Mouse (Mus musculus) lung, postnatal 25 days (tissue): ENCODE measurements around the gene Capn8.
"Not testable (repeated sequence)": the region's sequence is repeated elsewhere in the genome, so short reads cannot be mapped to it uniquely, and the experiment has no call there.

Experiments
- DNase-seq: peaks from one replicate; pipeline ENCODE4 v3.0.0; 2022; ENCODE audit warnings: low spot score

Capn8 gene

DNA sequence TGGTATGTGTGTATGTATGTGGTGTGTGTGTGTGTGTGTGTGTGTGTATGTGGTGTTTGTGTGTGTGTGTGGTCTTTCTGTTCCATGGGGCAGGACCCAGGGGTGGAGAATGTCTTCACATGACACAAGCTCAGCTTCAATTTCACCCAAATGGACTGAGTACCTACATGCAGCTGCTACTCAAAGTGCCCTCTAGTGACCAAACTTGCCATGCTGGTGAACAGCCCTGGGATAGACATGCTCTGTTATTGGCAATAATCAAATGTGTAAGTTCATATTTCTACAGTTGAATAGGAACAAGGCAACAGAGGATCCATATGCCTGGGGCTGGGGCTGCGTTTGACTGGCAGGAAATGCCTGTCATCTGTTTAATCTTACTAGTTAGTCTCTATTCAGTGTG lies 50.7 kb downstream of the Capn8 start:
- DNase-seq: no peak

DNA sequence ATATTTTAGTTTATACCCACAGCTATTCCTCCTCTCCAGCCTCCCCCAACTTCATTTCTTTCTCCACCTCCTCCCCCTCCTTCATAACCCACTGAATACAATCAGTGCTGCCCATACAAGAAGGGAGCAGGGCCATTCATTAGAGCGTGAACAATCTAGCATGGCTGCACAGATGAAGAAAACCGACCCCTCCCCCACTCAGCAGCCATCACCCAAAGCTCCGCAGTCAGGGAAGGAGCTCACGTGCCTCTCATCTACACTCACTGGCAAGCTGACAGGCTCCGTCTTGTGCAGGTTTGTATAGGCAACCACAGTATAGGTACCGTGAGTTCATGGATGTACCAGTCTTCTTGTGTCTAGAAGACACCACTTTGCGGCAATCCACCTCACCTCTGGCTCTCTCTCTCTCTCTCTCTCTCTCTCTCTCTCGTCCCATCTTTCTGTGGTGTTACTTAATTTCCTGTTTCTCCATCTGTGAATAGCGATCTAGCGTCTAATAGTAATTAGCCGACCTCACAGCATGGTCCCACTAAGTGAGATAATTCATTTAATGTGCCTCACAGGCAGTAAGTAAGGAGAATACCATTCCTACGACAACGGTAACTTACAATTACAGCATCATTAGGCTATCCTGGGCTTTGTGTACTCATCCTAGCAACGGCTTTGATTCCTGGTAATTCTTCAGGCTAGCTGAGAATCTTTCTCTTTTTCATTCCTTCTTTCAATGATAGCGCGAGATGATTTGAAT lies 53.6 kb downstream of the Capn8 start:
- peak; percentile 8 for DNase-seq

DNA sequence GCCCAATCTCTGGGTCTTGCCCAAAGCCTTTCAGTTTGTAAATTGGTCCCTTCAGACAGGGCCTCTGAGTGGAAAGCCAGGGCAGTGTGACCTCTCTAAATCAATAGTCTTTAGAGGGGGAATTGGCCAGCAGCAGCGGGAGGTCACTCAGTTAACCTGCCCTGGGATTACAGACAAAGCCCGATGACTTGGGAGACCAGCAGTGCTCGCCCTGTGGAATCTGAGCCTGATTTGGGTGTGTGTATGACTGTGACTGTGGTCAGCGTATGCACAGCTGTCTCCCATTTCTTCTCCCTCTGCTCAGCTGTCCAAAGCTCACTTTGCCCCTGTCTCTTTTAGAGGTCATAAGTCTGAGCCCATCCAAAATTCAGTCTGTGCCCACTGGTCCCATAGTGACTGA lies 55.7 kb downstream of the Capn8 start:
- DNase-seq: no peak

DNA sequence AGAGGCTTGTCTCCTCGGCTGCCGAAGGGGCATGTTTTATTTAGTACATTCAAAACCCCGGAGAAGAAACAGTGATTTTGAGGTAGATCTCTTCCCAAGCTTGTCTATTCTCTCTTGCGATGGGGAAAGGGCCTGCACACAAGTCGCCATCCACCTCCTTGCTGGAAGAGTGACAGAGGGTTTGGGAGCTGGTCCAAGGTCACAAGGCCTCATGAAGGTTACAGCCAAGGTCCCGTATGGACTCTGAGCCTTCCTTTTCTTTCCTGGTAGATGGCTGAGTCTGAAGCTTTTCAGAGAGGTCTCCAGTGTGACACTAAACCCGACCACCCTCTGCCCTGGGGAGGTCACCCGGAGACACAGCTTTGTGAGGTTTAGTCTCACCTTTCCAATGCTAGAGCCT lies 56.4 kb downstream of the Capn8 start:
- DNase-seq: no peak

DNA sequence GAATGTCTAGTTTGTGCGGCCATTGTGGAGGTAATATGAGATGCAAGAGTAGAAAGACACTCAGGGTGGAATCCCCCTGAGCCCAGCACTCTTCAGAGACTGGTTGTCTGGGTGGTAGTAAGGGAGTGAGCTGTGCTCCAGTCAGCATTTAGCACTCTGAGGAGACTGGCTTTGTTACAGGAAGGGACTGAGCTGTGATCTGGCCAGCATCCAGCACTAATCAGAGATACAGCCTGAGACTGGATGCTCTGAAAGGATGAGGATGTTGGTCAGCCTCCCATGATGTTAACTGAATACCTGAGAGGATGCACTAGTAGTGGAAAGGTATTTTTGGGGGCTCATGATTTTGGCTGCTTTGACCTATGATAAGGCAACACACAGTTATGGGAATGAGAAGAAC lies 61.4 kb downstream of the Capn8 start:
- no peak for DNase-seq

DNA sequence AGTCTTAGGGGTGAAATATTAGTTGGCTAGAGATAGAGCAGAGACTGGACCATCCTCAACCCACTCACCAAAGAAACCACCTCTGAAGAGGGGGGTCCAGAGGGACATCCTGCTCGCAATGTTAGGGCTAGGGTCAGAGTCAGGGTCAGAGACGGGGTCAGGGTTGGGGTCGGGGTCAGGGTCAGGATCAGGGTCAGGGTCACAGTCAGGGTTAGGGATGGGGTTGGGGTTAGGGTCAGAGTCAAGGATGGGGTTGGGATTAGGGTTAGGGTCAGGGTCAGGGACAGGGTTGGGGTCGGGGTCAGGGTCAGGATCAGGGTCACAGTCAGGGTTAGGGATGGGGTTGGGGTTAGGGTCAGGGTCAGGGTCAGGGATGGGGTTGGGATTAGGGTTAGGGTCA lies 64.4 kb downstream of the Capn8 start:
- DNase-seq: no peak

DNA sequence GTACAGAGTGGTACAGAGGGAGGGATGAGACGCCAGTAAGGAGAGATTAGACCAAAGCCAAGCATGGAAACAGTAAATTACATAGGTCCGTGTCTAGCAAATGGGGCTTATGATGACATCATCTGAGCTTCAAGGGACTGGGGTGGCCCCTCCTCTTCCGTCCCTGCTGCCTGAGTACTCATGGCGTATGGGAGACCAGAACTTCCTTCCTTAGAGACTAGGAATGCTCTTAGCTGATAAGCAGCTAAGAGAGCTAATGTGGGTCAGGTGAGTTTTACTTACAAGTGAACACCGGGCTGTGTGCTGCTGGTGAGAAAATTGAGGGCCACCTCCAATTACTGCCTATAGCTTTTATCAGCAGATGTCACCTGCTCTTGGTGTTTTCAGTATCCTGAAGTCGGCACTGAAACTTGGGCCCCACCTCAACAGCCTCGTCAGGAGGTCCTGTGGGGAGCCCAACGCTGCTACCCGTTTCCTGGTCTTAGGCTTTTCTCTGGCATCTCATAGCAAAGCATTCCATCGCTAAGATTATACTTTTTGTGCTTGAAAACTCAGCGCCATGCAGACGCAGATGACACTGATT lies 69.0 kb downstream of the Capn8 start:
- peak; percentile 6 for DNase-seq

DNA sequence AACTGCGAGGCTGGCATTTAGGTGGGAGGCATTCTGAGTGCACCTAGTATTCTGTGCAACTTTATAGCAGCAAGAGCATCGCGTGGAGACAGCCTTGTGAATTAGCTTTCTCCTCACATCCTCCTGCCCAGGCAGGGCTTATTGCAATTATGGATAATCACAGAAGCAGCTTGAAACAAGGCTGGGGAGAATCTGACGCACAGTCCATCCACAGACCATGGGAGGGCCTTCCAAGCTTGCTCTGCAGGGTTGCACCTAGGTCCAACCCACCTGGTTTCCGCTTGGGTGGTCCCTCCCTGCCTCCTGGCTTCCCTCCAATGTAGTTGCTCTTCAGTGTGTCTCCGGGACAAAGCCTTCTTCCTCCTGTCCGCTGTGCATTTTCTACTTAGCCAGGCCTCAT lies 74.2 kb downstream of the Capn8 start:
- no peak for DNase-seq

DNA sequence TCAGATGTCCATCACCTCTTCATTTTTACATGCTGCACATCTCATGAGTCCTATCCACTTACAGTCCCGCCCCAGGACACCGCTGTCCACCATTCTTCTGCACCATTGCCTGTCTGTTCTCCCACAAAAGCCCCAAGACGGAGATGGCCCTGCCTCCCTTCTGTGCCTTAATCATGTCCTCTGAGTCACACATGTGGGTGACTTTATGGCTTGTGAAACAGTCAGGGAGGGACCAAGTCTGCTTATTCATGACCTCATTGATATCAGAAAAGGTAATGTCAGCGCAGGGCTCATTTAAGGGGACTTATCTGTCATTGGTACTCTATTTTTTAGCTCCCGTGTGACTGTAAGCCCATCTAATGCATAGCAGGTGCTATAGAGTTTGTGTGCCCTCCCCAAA lies 74.6 kb downstream of the Capn8 start:
- no peak for DNase-seq

DNA sequence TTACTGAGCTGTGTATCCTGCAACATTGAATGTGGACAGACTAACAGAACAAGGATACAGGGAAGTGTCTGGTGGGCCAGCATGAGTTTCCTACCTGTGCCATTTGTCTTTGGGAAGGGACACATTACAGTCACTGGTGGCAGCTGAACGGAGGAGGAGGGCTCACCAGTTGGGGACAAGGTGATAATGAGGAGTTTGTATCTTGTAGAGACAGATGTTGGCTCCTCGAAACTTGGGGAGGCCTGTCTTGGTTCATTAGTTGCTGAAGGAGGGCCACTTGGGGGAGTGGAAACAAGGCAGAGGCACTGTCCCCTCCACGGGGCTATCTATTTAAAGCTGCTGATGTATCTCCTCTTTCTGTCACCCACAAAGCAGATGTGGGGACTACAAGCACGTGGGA lies 75.3 kb downstream of the Capn8 start:
- no peak for DNase-seq

DNA sequence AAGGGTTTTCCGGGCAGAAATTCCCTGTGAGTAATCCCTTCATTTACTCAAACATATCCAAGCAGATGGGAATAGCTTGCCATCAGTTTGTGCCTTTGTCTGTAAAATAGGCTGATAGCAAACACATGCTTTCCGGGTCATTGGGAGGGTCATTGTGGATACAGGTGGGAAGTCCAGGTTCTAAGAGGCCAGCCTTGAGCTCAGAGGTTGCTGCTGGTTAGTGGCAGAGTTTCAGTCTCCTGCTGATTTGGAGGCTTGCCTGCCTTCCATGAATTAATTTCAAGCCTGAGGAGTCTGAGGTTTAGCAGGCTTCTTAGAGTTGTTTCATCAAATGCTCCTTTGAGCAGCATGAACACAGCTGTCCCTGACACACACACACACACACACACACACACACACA lies 78.0 kb downstream of the Capn8 start:
- no peak for DNase-seq

DNA sequence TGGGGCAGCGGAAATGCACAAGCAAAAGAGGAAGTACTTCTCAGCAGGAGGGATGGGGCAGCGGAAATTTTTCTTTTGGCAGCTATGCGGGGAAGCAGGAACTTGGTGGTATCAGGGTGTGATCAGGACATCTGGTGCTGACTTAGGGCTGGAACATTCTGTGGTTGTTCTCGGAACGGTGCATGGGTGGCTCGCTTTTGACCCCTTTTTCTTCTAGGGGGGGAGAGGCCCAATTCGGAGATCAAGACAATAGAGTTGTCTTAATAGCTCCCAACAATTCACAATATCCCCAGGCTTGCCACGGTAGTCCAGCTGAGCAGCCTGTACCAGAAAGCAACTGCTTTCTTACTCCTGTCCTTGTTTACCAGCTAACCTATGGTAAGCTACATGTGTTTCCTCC lies 79.6 kb downstream of the Capn8 start:
- not testable (repeated sequence) for DNase-seq

DNA sequence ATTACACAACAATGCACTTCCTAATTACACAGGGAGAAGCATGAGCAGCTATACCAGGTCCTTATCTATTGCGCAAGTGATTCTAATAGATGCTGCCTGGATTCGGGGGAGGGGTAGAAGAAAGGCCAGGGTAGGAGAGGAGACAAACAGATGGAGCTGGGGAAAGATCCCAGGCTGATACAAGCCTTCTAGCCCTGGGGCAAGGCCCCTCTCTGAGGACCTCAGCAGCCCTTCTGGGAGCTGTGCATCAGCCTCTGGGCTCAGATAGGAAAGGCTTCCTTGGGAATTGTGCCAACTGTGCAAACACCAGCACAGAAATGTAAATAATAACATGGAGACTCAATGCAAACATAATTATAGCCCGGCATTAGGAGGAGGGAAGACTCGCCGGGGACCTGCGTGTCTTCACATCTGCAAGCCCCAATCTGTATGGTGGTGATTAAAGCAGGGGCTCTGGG lies 80.4 kb downstream of the Capn8 start:
- no peak for DNase-seq

DNA sequence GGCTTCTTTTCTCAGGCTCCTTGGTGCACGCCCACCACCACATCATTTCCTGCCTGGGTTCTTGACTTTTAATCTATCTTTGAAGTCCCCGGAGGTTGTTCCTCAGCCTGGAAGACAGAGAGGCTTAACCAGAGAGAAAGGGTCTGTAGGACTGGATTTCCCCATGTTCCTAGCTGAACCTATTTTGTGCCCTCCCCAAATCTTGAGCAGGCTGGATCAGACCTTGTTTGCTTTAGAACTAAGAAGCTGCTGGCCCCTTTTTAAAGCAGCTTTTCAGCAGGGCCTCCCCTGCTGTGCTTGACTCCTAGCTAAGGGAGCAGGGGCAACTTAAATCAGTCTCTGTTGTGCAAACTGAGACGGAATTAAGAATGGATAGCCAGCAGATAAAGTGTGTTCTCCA lies 82.0 kb downstream of the Capn8 start:
- DNase-seq: no peak

DNA sequence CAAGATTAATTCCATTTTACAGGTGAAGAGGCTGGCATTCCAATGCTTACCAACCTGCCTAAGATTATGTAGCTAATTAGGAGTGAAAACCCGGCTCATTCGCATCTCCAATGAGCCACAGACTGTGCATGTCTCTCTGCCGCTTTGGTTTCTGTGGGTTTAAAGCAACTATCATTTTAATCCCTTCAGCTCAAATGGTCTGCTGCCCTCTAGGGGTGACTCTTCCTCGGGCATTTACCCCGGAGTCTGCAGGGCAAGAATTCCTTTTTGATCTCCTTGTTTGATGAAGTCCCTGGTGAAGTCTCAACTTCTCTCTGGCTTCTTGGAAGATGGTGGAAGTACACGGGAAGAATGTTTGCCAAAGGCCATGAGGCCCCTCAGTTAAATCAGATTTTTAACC lies 93.0 kb downstream of the Capn8 start:
- peak; percentile 63 for DNase-seq

DNA sequence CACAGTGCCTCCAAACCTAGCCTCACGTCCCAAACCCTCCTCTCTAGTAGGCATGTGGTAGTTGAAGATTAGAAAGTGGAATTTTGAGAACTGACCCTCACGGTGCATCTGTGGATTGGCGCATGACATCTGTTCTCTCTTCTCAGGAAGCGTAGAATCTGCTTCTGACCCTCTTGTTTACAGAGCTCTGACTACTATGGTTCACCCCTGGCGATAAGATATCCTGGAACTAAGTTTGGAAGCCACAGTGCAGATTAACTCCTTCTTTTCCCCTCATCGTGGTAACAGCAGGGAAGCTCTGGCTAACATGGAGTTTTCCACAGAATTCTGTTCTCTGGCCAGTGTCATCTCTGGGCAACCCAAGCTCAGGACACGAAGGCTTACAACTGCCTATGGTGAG lies 95.6 kb downstream of the Capn8 start:
- DNase-seq: no peak

DNA sequence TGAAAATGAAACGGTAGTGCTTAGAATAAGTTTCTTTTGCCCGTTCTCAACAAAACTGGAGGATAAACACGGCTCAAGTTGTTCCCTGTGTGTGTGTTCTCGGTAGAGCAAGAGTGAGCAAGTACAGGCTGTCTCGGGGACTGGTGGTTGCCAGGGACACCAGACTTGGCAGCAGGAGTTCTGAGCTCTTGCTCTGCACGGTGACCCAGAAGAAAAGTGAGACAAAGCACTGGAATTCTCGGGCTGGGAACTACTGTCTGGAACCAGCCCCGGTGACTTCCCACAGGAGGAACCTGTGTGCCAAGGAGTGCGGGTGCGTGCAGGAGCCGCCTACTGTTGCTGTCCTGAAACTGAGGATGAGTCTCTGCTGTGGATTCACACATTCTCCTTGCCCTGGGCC lies 98.9 kb downstream of the Capn8 start:
- DNase-seq: peak; percentile 53

DNA sequence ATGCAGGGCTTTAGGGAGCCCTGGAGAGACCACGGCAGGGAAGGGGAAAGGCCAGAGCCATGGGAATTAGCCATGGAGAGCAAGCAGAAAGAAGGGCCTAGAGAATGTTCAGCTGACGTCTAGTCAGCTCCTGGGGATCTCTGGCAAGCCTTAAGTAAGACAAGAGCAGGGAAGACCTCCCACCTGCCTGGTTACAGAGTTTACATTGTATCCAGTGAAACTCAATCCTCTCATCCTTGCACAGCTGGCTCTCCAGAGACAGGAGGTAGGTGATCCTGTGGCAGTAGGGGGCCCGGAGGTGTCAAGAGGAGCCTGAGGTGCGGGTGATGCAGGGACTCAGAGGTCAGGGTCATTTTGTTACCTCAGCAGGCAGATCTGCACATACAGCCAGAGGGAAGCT lies 100.0 kb downstream of the Capn8 start:
- no peak for DNase-seq

DNA sequence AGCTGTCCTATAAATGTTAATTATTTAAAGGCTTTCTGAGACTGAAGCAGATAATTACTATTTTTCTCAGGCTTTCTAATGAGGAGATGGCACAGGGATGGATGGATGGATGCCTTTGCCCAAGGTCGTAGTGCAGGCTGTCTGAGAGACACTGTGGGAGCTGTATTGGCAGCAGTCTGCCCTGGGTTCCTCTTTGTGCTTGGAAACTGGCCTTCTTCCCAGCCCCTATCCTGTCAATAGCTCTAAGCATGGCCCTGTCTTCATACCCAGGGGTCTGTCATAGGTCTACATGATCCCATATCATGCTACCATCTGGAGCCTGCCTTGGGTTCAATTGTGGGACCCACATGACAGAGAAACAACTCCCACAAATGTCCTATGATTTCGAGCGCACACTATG lies 102.5 kb downstream of the Capn8 start:
- no peak for DNase-seq

DNA sequence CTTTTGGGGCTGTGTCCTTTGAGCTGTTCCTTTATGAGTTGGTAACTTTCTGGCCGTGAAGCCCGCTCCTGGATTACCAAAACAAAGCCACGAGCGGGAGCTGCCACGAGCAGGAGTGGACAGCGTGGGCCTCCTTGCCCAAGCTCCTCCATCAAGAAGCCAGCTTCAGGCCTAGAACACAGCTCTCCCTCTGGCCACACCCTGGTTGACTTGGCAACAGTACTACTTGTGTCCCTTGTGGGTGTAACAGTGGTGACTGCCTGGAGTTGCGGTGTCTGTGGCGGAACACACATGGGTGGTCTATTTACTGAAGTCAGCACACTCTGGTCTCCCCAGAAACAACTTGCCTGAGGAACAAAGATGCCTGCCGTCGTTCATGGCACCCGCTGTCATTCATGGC lies 104.9 kb downstream of the Capn8 start:
- DNase-seq: no peak

DNA sequence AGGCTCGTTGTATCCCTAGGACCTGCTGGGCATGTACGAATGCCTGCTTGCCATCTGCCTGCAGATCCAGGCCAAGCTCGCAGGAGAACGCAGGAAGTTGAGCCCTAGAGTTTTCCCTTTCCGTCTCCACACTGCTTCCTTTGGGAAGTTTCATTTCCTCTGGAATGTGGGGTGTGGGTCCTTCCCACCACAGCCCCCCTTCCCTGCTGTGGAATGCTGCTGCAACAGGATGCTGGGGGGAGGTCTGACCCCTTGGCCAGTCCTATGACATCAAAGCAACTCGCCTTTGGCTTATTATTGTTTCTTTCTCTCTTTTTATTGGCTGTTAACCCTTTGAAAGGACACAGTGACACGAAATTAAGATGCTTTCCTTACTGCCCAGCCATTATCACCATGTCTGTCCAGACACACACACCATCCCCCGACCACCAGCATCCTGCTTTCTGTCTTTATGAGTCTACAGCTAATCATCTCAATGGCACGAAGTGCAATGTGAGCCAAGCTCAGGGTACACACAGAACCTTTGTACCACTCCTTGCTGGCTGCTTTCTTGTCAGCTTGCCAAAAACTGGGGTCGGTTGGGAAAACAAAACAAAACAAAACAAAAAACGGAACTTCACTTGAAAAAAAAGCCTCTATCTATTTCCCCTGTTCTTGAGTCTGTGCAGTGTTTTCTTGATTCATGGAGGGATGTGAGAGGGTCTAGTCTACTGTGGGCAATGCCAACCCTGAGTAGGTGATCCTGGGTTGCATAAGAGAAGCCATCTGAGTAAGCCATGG lies 105.9 kb downstream of the Capn8 start:
- DNase-seq: no peak

DNA sequence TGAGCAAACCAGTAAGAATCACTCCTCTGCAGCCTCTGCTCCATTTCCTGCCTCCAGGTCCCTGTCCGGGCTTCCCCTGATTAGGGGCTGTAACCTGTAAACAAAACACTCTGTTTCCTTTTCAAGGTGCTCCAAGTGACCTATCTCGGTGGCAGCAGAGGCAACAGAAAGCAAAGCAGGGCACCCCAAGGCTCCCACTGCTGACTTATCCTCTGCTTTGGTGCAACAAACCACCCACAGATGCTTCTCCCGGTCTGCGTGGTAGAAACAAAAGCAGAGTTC lies 106.5 kb downstream of the Capn8 start:
- no peak for DNase-seq

DNA sequence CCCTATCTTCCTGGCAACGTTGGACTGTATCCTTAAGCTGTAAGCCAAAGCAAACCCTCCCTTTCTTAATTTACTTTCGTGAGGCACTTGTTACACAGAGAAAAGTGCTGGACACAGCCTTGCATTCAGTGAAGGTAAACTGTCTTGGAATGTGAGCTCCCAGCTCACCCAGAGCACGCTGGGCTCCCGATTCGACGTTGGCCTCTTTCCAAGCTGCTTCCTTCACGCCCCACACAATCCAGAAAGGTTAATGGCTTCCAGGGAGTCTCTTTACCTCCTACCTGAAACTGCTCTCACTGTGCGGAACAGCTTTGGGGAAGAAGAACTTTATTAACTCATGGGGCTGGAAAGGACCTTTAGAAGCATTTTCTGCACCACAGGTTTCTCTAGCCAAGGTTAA lies 110.5 kb downstream of the Capn8 start:
- DNase-seq: peak; percentile 29

DNA sequence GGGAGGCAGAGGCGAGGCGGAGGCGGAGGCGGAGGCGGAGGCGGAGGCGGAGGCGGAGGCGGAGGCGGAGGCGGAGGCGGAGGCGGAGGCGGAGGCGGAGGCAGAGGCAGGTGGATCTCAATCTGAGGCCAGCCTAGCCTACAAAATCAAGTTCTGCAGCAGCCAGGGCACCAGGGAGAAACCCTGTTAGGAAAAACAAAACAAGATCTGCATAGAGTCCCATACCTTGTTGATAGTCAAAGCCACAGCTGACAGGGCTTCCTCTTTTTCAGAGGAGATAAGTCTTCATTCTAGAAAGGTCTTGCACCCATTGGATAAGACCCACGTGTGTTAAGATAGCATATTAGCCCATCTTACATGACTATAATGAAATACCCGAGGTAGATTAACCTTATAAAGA lies 113.3 kb downstream of the Capn8 start:
- DNase-seq: no peak
